Mouse (Mus musculus): ENCODE measurements around the gene Tln2. TPM values are rescaled to one million over a fixed set of nuclear protein-coding genes. Genes with fewer than 3 reads are reported as not detected.
"Not testable (repeated sequence)": the region's sequence is repeated elsewhere in the genome, so short reads cannot be mapped to it uniquely, and the experiment has no call there.

Tln2 gene
- polyA plus RNA-seq, 1 experiment from 2014 or later, result 19.0 TPM

DNA sequence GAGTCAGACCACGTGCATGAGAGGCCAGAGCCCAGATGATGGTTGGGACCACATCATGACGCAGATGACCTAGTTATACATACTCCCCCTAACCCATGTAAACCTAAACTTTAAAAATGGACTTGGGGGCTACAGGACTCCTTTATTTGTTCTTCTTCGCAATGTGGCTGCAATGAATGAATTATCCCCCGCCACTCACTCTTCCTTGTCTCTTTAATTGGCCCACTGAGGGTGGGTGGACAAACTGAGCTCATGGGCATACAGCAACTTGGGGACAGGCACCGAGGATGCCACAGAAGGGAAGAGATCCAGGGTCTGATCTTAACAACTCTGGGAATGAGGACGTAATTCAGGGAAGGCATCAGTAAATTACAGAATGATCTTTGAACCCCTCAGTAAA lies 277.7 kb downstream of the Tln2 start:
- no peaks in the 10 kb centered on the region for H3K36me3 ChIP-seq
- WGBS, result 73% methylated on average over 6 of the region's 6 CpGs
- no peaks in the 10 kb centered on the region for H3K9me3 ChIP-seq
- no peak overlapping the region for H3K27ac ChIP-seq
- H3K4me1 ChIP-seq, result no peaks in the 10 kb centered on the region
- H3K9ac ChIP-seq, result no peak overlapping the region
- H3K27me3 ChIP-seq (replicated peaks), result no peaks in the 10 kb centered on the region
- no peak overlapping the region for H3K4me2 ChIP-seq (replicated peaks)
- ATAC-seq (ENCODE audit: low FRiP score, low read depth), result no peak
- H3K4me3 ChIP-seq, result no peak overlapping the region

DNA sequence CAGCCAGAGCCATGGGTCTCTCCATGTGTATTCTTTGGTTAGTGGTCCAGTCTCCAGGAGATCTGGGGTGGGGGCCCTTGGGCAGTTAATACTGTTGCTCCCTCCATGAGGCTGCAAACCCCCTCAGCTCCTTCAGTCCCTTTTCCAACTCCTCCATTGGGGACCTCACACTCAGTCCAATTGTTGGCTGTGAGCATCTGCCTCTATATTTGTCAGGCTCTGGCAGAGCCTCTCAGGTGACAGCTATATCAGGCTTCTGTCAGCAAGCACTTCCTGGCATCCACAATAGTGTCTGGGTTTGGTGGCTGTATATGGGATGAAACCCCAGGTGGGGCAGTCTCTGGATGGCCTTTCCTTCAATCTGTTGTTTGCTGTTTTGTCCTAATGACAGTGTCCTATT lies 279.2 kb downstream of the Tln2 start:
- ATAC-seq (ENCODE audit: low FRiP score, low read depth); H3K4me3 ChIP-seq: not testable (repeated sequence)

DNA sequence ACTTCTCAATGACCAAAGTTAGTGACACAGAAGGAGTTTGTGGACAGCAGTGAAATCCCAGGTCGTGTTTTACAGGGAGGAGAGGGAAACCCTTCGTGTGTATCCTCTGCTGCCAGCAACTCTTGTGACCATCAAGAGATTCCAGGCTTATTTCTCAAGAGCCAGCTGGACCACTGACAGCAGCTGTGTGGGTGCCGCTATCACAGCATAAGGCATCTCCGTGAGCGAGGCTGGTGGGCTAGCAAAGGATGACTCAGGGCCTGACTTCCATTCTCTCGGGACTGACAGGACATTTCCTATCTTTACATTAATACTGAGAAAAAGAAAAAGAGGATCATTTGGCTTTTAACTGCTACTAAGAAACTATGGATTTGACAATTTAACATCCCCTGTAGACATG lies 283.1 kb downstream of the Tln2 start:
- no peak overlapping the region for H3K4me2 ChIP-seq (replicated peaks)
- no peaks in the 10 kb centered on the region for H3K27me3 ChIP-seq (replicated peaks)
- H3K27ac ChIP-seq, result no peak overlapping the region
- no peaks in the 10 kb centered on the region for H3K4me1 ChIP-seq
- no peaks in the 10 kb centered on the region for H3K9me3 ChIP-seq
- H3K9ac ChIP-seq, result no peak overlapping the region
- no peaks in the 10 kb centered on the region for H3K36me3 ChIP-seq
- 95% methylated on average over 6 of the region's 6 CpGs for WGBS
- ATAC-seq (ENCODE audit: low FRiP score, low read depth), result no peak
- no peak overlapping the region for H3K4me3 ChIP-seq

More for the DNA sequence above, 279.2 kb downstream of the Tln2 start:
- not testable (repeated sequence) for H3K4me1 ChIP-seq; H3K9me3 ChIP-seq; H3K4me2 ChIP-seq (replicated peaks); H3K27ac ChIP-seq; H3K9ac ChIP-seq; H3K27me3 ChIP-seq (replicated peaks); H3K36me3 ChIP-seq

DNA sequence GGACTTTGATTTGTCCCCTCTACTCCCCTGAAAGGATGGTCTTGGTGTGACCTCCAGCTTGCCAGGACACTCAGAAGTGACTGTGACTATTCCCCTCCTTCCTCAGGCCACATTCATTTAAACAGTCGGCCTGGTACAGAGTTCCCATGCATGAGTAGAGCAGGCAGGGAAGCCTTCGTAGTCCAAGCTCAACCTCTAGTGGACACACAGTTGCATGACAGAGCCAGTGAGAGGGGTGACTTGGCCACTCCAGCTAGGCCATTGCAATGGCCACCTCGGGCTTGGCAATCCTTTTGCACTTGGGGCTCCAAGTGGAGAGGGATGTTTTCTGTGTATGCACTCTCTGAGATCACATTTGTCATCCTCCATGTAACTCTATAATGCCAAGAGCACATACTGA lies 285.2 kb downstream of the Tln2 start:
- Histone ChIP-seq H3K4me1 (no peaks in the 10 kb centered on the region), H3K9ac (no peak overlapping the region), H3K9me3 (no peaks in the 10 kb centered on the region), H3K4me2 (replicated peaks) (no peak overlapping the region), H3K36me3 (no peaks in the 10 kb centered on the region), H3K4me3 (no peak overlapping the region), H3K27ac (no peak overlapping the region), H3K27me3 (replicated peaks) (no peaks in the 10 kb centered on the region)
- 62% methylated on average over 3 of the region's 3 CpGs for WGBS
- ATAC-seq (ENCODE audit: low FRiP score, low read depth), result no peak

DNA sequence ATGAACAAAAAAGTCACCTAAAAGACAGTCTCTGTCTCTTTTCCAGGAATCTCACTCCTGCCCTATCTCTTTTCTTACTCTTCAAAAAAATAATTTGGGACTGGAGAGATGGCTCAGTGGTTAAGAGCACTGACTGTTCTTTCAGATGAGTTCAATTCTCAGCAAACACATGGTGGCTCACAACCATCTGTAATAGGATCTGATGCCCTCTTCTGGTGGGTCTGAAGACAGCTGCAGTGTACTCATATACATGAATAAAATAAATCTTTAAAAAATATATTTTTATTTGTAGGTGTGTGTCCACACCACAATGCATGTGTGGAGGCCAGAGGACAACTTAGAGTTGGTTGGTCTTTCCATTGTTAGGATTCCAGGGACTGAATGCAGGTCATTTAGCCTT lies 286.1 kb downstream of the Tln2 start:
- Histone ChIP-seq H3K9me3 (no peaks in the 10 kb centered on the region), H3K9ac (no peak overlapping the region), H3K27me3 (replicated peaks) (no peaks in the 10 kb centered on the region), H3K4me2 (replicated peaks) (no peak overlapping the region), H3K36me3 (no peaks in the 10 kb centered on the region), H3K4me1 (no peaks in the 10 kb centered on the region), H3K27ac (no peak overlapping the region), H3K4me3 (no peak overlapping the region)
- ATAC-seq (ENCODE audit: low FRiP score, low read depth), result no peak

DNA sequence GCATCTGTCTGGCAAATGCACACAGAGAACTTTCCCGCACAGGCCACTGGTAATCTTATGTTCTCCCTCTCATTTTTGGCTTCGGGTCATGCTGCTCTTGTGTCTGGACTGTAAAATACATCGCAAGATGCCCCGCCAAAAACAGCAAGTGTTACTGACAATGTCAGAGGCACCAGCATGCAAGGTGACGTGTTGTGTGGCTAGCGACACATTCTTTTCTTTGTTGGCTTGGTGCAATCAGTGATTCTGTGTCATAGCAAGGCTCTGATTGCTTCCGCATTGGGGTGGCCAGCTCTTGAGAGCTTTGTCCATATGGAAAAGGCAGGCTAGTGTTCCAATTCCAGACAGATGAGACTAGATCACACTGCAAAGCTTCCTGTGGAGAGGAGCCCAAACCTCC lies 288.8 kb downstream of the Tln2 start:
- H3K4me1 ChIP-seq, result no peaks in the 10 kb centered on the region
- H3K27me3 ChIP-seq (replicated peaks), result no peaks in the 10 kb centered on the region
- no peak overlapping the region for H3K9ac ChIP-seq
- no peak overlapping the region for H3K4me3 ChIP-seq
- H3K4me2 ChIP-seq (replicated peaks), result no peak overlapping the region
- H3K27ac ChIP-seq, result no peak overlapping the region
- H3K36me3 ChIP-seq, result no peaks in the 10 kb centered on the region
- no peaks in the 10 kb centered on the region for H3K9me3 ChIP-seq
- 86% methylated on average over 7 of the region's 7 CpGs for WGBS
- no peak for ATAC-seq (ENCODE audit: low FRiP score, low read depth)

DNA sequence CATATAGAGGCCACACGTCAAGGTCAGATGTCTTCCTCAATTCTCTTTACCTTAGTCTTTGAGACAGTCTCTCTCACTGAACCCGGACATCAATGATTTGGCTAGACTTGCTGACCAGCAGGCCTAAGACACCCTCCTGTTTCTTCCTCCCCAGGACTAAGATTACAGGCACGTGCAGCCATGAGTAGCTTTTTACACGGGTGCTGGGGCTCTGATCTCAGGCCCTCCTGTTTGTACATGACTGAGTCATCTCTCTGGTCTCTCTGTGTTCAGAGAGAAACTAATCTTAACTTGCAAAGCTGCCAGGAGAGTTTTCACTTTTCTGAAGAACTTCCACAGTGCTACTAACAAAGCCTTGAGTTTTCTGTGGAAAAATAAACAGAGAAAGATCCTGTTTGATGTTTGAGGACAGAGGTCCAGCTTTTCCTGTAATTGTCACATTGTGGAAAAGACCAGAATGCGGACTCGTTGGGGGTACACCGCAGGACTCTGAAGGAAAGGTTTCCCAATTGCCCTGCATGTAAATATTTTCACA lies 289.4 kb downstream of the Tln2 start:
- Histone ChIP-seq H3K4me1 (no peaks in the 10 kb centered on the region), H3K4me2 (replicated peaks) (no peak overlapping the region), H3K9me3 (no peaks in the 10 kb centered on the region), H3K27me3 (replicated peaks) (no peaks in the 10 kb centered on the region), H3K27ac (no peak overlapping the region), H3K36me3 (no peaks in the 10 kb centered on the region), H3K9ac (no peak overlapping the region), H3K4me3 (no peak overlapping the region)
- WGBS, result 83% methylated on average over 7 of the region's 7 CpGs
- no peak for ATAC-seq (ENCODE audit: low FRiP score, low read depth)

DNA sequence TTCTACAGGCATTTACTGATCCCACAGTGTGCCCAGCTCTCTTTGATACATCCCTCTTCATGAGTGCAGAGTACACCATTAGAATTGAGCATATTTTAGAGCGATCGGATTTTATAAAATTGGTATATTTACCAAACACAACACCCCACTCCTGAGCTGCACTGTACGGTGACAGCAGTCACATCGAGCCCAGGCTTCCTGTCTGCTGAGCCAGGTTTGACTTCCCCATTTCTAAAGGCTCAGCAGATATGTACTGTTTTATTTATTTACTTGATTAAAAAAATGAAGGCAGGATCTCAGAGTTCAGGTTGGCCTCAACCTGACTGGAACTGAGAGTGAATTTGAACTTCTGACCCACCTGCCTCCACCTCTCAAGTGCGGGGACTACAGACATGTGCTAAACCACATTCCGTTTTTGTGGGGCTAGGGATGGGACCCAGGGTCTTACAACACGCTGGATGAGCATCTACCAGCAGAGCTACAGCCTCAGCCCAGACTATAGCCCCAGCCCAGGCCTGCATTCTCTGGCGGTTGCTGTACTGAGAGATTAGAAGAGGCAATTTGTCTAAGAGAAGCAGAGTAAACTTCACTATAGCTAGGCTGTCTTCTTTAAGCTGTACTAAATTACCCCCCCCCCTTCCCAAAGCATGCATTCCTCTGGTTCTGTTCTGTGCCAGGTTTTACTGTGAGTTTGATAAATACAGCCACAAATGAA lies 292.1 kb downstream of the Tln2 start:
- Histone ChIP-seq H3K9me3 (no peaks in the 10 kb centered on the region), H3K4me1 (no peaks in the 10 kb centered on the region), H3K27ac (no peak overlapping the region), H3K36me3 (no peaks in the 10 kb centered on the region), H3K27me3 (replicated peaks) (no peaks in the 10 kb centered on the region), H3K4me3 (no peak overlapping the region), H3K9ac (no peak overlapping the region), H3K4me2 (replicated peaks) (no peak overlapping the region)
- no peak for ATAC-seq (ENCODE audit: low FRiP score, low read depth)
- 87% methylated on average over 8 of the region's 8 CpGs for WGBS

DNA sequence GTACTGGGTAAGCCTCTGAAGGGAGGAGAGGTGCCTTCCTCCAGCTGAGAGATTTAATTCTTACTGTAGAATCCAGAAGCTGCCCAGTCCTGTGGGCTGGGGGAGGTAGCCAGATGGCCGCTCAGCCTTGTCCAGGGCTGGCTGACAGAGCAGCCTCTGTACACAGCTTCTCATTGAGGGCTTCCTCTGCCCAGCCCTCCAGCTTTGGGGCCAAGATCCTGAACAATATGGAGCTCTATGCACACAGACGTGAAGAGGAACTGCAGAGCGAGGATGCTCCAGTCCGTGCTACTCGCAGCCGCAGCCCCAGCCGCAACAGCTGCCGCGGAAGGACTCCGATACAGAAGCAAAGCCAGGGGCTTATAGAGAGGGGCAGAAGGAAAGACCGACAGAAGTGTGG lies 294.0 kb downstream of the Tln2 start:
- no peak overlapping the region for H3K9ac ChIP-seq
- no peak overlapping the region for H3K4me3 ChIP-seq
- no peak overlapping the region for H3K4me2 ChIP-seq (replicated peaks)
- H3K27ac ChIP-seq, result no peak overlapping the region
- H3K9me3 ChIP-seq, result no peaks in the 10 kb centered on the region
- no peaks in the 10 kb centered on the region for H3K27me3 ChIP-seq (replicated peaks)
- H3K4me1 ChIP-seq, result peaks cover 7% of the 10 kb centered on the region; the same call in 1 of the 2 replicates
- WGBS, result 86% methylated on average over 11 of the region's 11 CpGs
- ATAC-seq (ENCODE audit: low FRiP score, low read depth), result no peak
- no peaks in the 10 kb centered on the region for H3K36me3 ChIP-seq

DNA sequence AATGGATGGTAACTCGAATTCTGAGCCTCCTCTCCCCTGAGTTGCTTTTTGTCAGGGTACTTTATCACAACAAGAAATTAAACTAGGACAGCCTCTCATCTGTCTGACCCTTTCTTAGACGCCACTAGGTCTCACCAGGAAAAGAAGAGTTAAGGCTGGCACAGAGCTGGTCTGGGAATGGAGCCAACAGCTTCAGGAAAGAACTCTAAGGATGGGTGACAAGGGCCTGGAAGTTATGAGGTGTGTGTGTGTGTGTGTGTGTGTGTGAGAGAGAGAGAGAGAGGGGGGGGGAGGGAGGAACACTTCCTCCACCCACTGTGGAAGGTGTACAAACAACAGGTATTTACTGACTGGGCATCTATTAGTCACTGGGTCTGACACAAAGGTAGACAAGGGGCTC lies 294.6 kb downstream of the Tln2 start:
- Histone ChIP-seq H3K9ac (no peak overlapping the region), H3K27ac (no peak overlapping the region), H3K4me1 (peaks cover 7% of the 10 kb centered on the region; the same call in 1 of the 2 replicates), H3K4me3 (no peak overlapping the region), H3K9me3 (no peaks in the 10 kb centered on the region), H3K4me2 (replicated peaks) (no peak overlapping the region), H3K36me3 (no peaks in the 10 kb centered on the region), H3K27me3 (replicated peaks) (no peaks in the 10 kb centered on the region)
- no peak for ATAC-seq (ENCODE audit: low FRiP score, low read depth)
- WGBS, result 58% methylated on average over 2 of the region's 2 CpGs

DNA sequence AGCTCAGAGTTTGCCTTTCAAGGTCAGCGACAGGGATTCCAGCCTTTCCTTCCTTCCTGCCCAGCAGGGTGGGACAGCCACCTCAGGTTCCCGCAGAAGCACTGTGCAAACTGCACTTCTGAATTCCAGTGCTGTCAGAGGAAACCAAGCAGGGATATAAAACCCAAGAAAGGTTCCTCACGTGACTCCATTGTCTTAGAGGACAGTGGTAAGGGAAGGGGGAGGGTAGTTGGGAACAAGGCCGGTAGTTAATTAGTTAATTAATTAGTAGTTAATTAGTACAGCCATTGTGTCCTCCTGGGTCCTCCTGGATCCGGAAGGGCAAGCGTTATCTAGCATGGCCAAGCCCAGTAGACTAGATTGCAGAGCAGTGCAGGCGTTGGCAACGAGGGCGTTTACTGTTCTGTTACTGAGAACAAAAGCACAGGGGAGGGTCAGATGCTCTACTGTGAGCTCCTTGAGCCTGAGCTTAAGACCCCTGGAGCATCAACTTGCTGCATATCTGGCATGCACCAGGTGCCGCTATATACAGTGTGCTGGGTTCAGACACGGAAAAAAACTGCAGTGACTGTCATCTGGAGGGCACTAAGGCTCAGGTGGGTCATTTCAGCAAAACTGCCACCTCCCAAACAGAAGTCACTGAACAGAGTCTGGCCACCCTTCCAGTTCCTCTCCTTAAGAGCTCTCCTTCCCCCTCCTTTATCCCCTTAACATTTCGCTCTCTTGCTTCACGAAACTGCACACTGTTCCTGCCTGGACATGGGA lies 298.5 kb downstream of the Tln2 start:
- Histone ChIP-seq H3K4me2 (replicated peaks) (no peak overlapping the region), H3K27ac (no peak overlapping the region), H3K9me3 (no peaks in the 10 kb centered on the region), H3K4me1 (peaks cover 7% of the 10 kb centered on the region; the same call in 1 of the 2 replicates), H3K27me3 (replicated peaks) (no peaks in the 10 kb centered on the region), H3K36me3 (no peaks in the 10 kb centered on the region), H3K4me3 (no peak overlapping the region), H3K9ac (no peak overlapping the region)
- no peak for ATAC-seq (ENCODE audit: low FRiP score, low read depth)
- WGBS, result 21% methylated on average over 13 of the region's 13 CpGs

DNA sequence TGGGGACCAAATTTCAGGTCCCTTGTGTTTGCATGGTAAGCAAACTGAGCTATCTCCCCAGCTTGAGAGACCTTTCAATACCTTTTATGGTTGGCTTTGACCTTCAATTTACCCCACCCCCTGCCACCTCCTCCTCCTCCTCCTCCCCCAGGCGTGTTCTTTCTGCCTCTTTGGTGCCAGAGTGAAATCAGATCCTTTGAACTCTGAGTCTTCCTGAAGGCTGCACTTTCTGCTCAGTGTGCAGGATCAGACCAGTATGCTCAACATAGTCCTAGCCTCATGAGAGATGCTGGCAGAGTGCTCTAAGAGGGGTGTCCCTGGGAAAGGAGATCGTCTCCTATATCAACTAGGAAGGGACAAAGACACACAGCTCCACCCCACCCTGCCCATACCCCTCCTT lies 309.4 kb downstream of the Tln2 start:
- WGBS, result 58% methylated on average over 2 of the region's 2 CpGs
- no peak overlapping the region for H3K9ac ChIP-seq
- peaks cover 4% of the 10 kb centered on the region; the same call in 1 of the 2 replicates for H3K4me1 ChIP-seq
- peaks cover 5% of the 10 kb centered on the region for H3K36me3 ChIP-seq
- no peak for ATAC-seq (ENCODE audit: low FRiP score, low read depth)
- no peaks in the 10 kb centered on the region for H3K27me3 ChIP-seq (replicated peaks)
- H3K4me2 ChIP-seq (replicated peaks), result no peak overlapping the region
- no peaks in the 10 kb centered on the region for H3K9me3 ChIP-seq
- no peak overlapping the region for H3K4me3 ChIP-seq
- H3K27ac ChIP-seq, result no peak overlapping the region
